Mouse (Mus musculus): ENCODE data around the gene Kifap3. TPM values are rescaled to one million over a fixed set of nuclear protein-coding genes. Genes with fewer than 3 reads are reported as not detected.

Gene Kifap3
- polyA plus RNA-seq, 1 experiment from 2014 or later, result 48.2 TPM

GRCm38 (mm10) chr1:163861538-163861937 lies 82.2 kb downstream of the Kifap3 start:
- Histone ChIP-seq H3K4me3 (ENCODE audit: low read depth, low read length) (no peak overlapping the region), H3K27ac (replicated peaks; ENCODE audit: low read depth, low read length) (no peak overlapping the region), H3K27me3 (replicated peaks; ENCODE audit: control insufficient read depth, insufficient read depth, low read length) (no peaks in the 10 kb centered on the region), H3K4me1 (ENCODE audit: control insufficient read depth, insufficient read depth, low read length) (no peaks in the 10 kb centered on the region), H3K36me3 (ENCODE audit: control insufficient read depth, insufficient read depth, low read length) (peaks cover 65% of the 10 kb centered on the region), H3K9me3 (ENCODE audit: control insufficient read depth, low read length) (no peaks in the 10 kb centered on the region), H3K4me2 (ENCODE audit: low read depth, low read length) (no peak overlapping the region), H3K9ac (ENCODE audit: low read depth, low read length) (no peak overlapping the region)
- DNase-seq (ENCODE audit: low spot score) (no peak), ATAC-seq (ENCODE audit: low read depth) (no peak)

GRCm38 (mm10) chr1:163873158-163873557 lies 93.8 kb downstream of the Kifap3 start:
- DNase-seq (ENCODE audit: low spot score) (no peak), ATAC-seq (ENCODE audit: low read depth) (no peak)
- H3K9ac ChIP-seq (ENCODE audit: low read depth, low read length), result no peak overlapping the region
- peaks cover 7% of the 10 kb centered on the region; the same call in 1 of the 2 replicates for H3K36me3 ChIP-seq (ENCODE audit: control insufficient read depth, insufficient read depth, low read length)
- no peak overlapping the region for H3K4me3 ChIP-seq (ENCODE audit: low read depth, low read length)
- no peak overlapping the region for H3K4me2 ChIP-seq (ENCODE audit: low read depth, low read length)
- H3K9me3 ChIP-seq (ENCODE audit: control insufficient read depth, low read length), result no peaks in the 10 kb centered on the region
- H3K4me1 ChIP-seq (ENCODE audit: control insufficient read depth, insufficient read depth, low read length), result no peaks in the 10 kb centered on the region
- WGBS, result 79% methylated on average over 3 of the region's 3 CpGs
- no peaks in the 10 kb centered on the region for H3K27me3 ChIP-seq (replicated peaks; ENCODE audit: control insufficient read depth, insufficient read depth, low read length)
- no peak overlapping the region; the same call in 1 of the 2 replicates for H3K27ac ChIP-seq (replicated peaks; ENCODE audit: low read depth, low read length)

- Histone ChIP-seq H3K36me3 (ENCODE audit: control insufficient read depth, insufficient read depth, low read length) (0 out of 2 replicates have a peak, but pooled peaks cover 11% of the 10 kb centered on the region), H3K9ac (ENCODE audit: low read depth, low read length) (no peak overlapping the region), H3K9me3 (ENCODE audit: control insufficient read depth, low read length) (no peaks in the 10 kb centered on the region), H3K4me1 (ENCODE audit: control insufficient read depth, insufficient read depth, low read length) (peaks cover 10% of the 10 kb centered on the region), H3K27me3 (replicated peaks; ENCODE audit: control insufficient read depth, insufficient read depth, low read length) (no peaks in the 10 kb centered on the region), H3K4me3 (ENCODE audit: low read depth, low read length) (no peak overlapping the region), H3K4me2 (ENCODE audit: low read depth, low read length) (no peak overlapping the region), H3K27ac (replicated peaks; ENCODE audit: low read depth, low read length) (no peak overlapping the region)
- DNase-seq (ENCODE audit: low spot score) (no peak), ATAC-seq (ENCODE audit: low read depth) (no peak)
These were observed 110.2 kb downstream of the Kifap3 start for GRCm38 (mm10) chr1:163889629-163890028.

GRCm38 (mm10) chr1:163893294-163893693 lies 113.9 kb downstream of the Kifap3 start:
- WGBS, result 73% methylated on average over 5 of the region's 5 CpGs
- DNase-seq (ENCODE audit: low spot score), result no peak

GRCm38 (mm10) chr1:163893774-163894527 lies 114.6 kb downstream of the Kifap3 start:
- Histone ChIP-seq H3K9me3 (ENCODE audit: control insufficient read depth, low read length) (no peaks in the 10 kb centered on the region), H3K4me3 (ENCODE audit: low read depth, low read length) (no peak overlapping the region), H3K27me3 (replicated peaks; ENCODE audit: control insufficient read depth, insufficient read depth, low read length) (no peaks in the 10 kb centered on the region), H3K4me1 (ENCODE audit: control insufficient read depth, insufficient read depth, low read length) (peaks cover 24% of the 10 kb centered on the region), H3K4me2 (ENCODE audit: low read depth, low read length) (peak overlapping the region; percentile 1; the same call in 1 of the 2 replicates), H3K27ac (replicated peaks; ENCODE audit: low read depth, low read length) (peak overlapping the region; percentile 65; the same call in 1 of the 2 replicates), H3K9ac (ENCODE audit: low read depth, low read length) (no peak overlapping the region), H3K36me3 (ENCODE audit: control insufficient read depth, insufficient read depth, low read length) (0 out of 2 replicates have a peak, but pooled peaks cover 8% of the 10 kb centered on the region)
- ATAC-seq (ENCODE audit: low read depth) (no peak), DNase-seq (ENCODE audit: low spot score) (peak; percentile 68)
- 55% methylated on average over 11 of the region's 11 CpGs for WGBS

More at GRCm38 (mm10) chr1:163893294-163893693, 113.9 kb downstream of the Kifap3 start:
- no peak overlapping the region for H3K9ac ChIP-seq (ENCODE audit: low read depth, low read length)
- H3K4me1 ChIP-seq (ENCODE audit: control insufficient read depth, insufficient read depth, low read length), result peaks cover 20% of the 10 kb centered on the region
- ATAC-seq (ENCODE audit: low read depth), result no peak
- H3K4me2 ChIP-seq (ENCODE audit: low read depth, low read length), result peak overlapping the region; percentile 1; the same call in 1 of the 2 replicates
- H3K4me3 ChIP-seq (ENCODE audit: low read depth, low read length), result no peak overlapping the region
- 0 out of 2 replicates have a peak overlapping the region, but pooled peaks have one; percentile 48 for H3K27ac ChIP-seq (replicated peaks; ENCODE audit: low read depth, low read length)
- H3K27me3 ChIP-seq (replicated peaks; ENCODE audit: control insufficient read depth, insufficient read depth, low read length), result no peaks in the 10 kb centered on the region
- H3K9me3 ChIP-seq (ENCODE audit: control insufficient read depth, low read length), result no peaks in the 10 kb centered on the region
- 0 out of 2 replicates have a peak, but pooled peaks cover 8% of the 10 kb centered on the region for H3K36me3 ChIP-seq (ENCODE audit: control insufficient read depth, insufficient read depth, low read length)

- Histone ChIP-seq H3K4me3 (ENCODE audit: low read depth, low read length) (no peak overlapping the region), H3K36me3 (ENCODE audit: control insufficient read depth, insufficient read depth, low read length) (0 out of 2 replicates have a peak, but pooled peaks cover 6% of the 10 kb centered on the region), H3K9me3 (ENCODE audit: control insufficient read depth, low read length) (no peaks in the 10 kb centered on the region), H3K27me3 (replicated peaks; ENCODE audit: control insufficient read depth, insufficient read depth, low read length) (no peaks in the 10 kb centered on the region), H3K27ac (replicated peaks; ENCODE audit: low read depth, low read length) (peak overlapping the region; percentile 74), H3K4me1 (ENCODE audit: control insufficient read depth, insufficient read depth, low read length) (peaks cover 20% of the 10 kb centered on the region), H3K9ac (ENCODE audit: low read depth, low read length) (no peak overlapping the region), H3K4me2 (ENCODE audit: low read depth, low read length) (no peak overlapping the region; the same call in 1 of the 2 replicates)
- DNase-seq (ENCODE audit: low spot score), result peak; percentile 81
- ATAC-seq (ENCODE audit: low read depth), result peak; percentile 68
- WGBS, result 24% methylated on average over 5 of the region's 5 CpGs
These were observed 118.9 kb downstream of the Kifap3 start for GRCm38 (mm10) chr1:163898291-163898764.

- 0 out of 2 replicates have a peak, but pooled peaks cover 6% of the 10 kb centered on the region for H3K36me3 ChIP-seq (ENCODE audit: control insufficient read depth, insufficient read depth, low read length)
- DNase-seq (ENCODE audit: low spot score) (no peak), ATAC-seq (ENCODE audit: low read depth) (no peak)
- H3K4me1 ChIP-seq (ENCODE audit: control insufficient read depth, insufficient read depth, low read length), result peaks cover 14% of the 10 kb centered on the region
- no peak overlapping the region for H3K27ac ChIP-seq (replicated peaks; ENCODE audit: low read depth, low read length)
- H3K9ac ChIP-seq (ENCODE audit: low read depth, low read length), result no peak overlapping the region
- no peak overlapping the region for H3K4me2 ChIP-seq (ENCODE audit: low read depth, low read length)
- H3K9me3 ChIP-seq (ENCODE audit: control insufficient read depth, low read length), result no peaks in the 10 kb centered on the region
- H3K4me3 ChIP-seq (ENCODE audit: low read depth, low read length), result no peak overlapping the region
- no peaks in the 10 kb centered on the region for H3K27me3 ChIP-seq (replicated peaks; ENCODE audit: control insufficient read depth, insufficient read depth, low read length)
- 85% methylated on average over 2 of the region's 2 CpGs for WGBS
These were observed 120.2 kb downstream of the Kifap3 start for GRCm38 (mm10) chr1:163899575-163899974.

GRCm38 (mm10) chr1:163900168-163900567 lies 120.8 kb downstream of the Kifap3 start:
- Histone ChIP-seq H3K4me2 (ENCODE audit: low read depth, low read length) (no peak overlapping the region), H3K9me3 (ENCODE audit: control insufficient read depth, low read length) (no peaks in the 10 kb centered on the region), H3K27me3 (replicated peaks; ENCODE audit: control insufficient read depth, insufficient read depth, low read length) (no peaks in the 10 kb centered on the region), H3K9ac (ENCODE audit: low read depth, low read length) (no peak overlapping the region), H3K4me3 (ENCODE audit: low read depth, low read length) (no peak overlapping the region), H3K4me1 (ENCODE audit: control insufficient read depth, insufficient read depth, low read length) (peaks cover 10% of the 10 kb centered on the region), H3K36me3 (ENCODE audit: control insufficient read depth, insufficient read depth, low read length) (0 out of 2 replicates have a peak, but pooled peaks cover 6% of the 10 kb centered on the region), H3K27ac (replicated peaks; ENCODE audit: low read depth, low read length) (no peak overlapping the region)
- no peak for ATAC-seq (ENCODE audit: low read depth)
- no peak for DNase-seq (ENCODE audit: low spot score)
- WGBS, result 85% methylated on average over 2 of the region's 2 CpGs

All from embryonic facial prominence, embryonic 14.5 days (tissue).